Mouse (Mus musculus) stomach, postnatal 0 days (tissue): ENCODE measurements around the gene Stip1. TPM values are rescaled to one million over a fixed set of nuclear protein-coding genes. Genes with fewer than 3 reads are reported as not detected.

Experiments used
- ATAC-seq: fragments of 200-750 bp; cut with Nextera tagmentation; 2 replicates; pipeline ENCODE4 v1.8.0; 2017; ENCODE audit not compliant: low FRiP score, low TSS enrichment
- DNase-seq: peaks from one replicate; pipeline ENCODE4 v3.0.0-alpha.2; 2016; ENCODE audit warnings: low spot score
- H3K27ac ChIP-seq: fragments of 300-500 bp; sonication (generic); replicated peaks from 2 replicates; pipeline ENCODE4 v1.5.1; 2014; ENCODE audit warnings: mild to moderate bottlenecking, control low read depth
- H3K27me3 ChIP-seq: fragments of 300-500 bp; sonication (generic); 2 replicates; pipeline ENCODE4 v1.6.1; 2014; ENCODE audit warnings: low read length; ENCODE audit not compliant: control insufficient read depth, insufficient read depth
- H3K36me3 ChIP-seq: fragments of 300-500 bp; sonication (generic); 2 replicates; pipeline ENCODE4 v1.6.1; 2014; ENCODE audit warnings: low read length, mixed read lengths; ENCODE audit not compliant: control insufficient read depth, insufficient read depth
- H3K4me1 ChIP-seq: fragments of 300-500 bp; sonication (generic); replicated peaks from 2 replicates; pipeline ENCODE4 v1.6.1; 2014; ENCODE audit warnings: antibody characterized with exemption; ENCODE audit not compliant: control insufficient read depth, insufficient read depth
- H3K4me2 ChIP-seq: fragments of 300-500 bp; sonication (generic); replicated peaks from 2 replicates; pipeline ENCODE4 v1.6.1; 2014; ENCODE audit warnings: low read depth, mild to moderate bottlenecking, control low read depth, moderate library complexity
- H3K4me3 ChIP-seq: fragments of 300-500 bp; sonication (generic); 2 replicates; pipeline ENCODE4 v1.5.1; 2014; ENCODE audit warnings: low read depth, low read length, control low read depth
- H3K9ac ChIP-seq: fragments of 300-500 bp; sonication (generic); 2 replicates; pipeline ENCODE4 v1.6.1; 2014; ENCODE audit warnings: mild to moderate bottlenecking, low read length, control low read depth, mixed read lengths
- H3K9me3 ChIP-seq: fragments of 300-500 bp; sonication (generic); 2 replicates; pipeline ENCODE4 v1.6.1; 2016; ENCODE audit warnings: low read length; ENCODE audit not compliant: control insufficient read depth
- CTCF ChIP-seq: IDR thresholded peaks from 2 replicates; pipeline ENCODE4 v1.5.1; 2016; ENCODE audit warnings: antibody characterized with exemption, low read depth, mild to moderate bottlenecking, moderate library complexity
- EP300 ChIP-seq: optimal IDR thresholded peaks from 2 replicates; pipeline ENCODE3; 2016; ENCODE audit warnings: antibody characterized with exemption
- WGBS: fragments of 180-500 bp; shearing (Covaris S2); extraction: QIAGEN DNeasy Blood & Tissue Kit; methylation state at CpG from one replicate; pipeline ENCODE4 v1.1.7; 2014; 5-methylcytosine and 5-hydroxymethylcytosine counted together
- polyA plus RNA-seq: library from polyadenylated mRNA; unstranded; fragments of >200 nt; fragmentation: Nextera tagmentation; extraction: Ambion mirVana; gene quantifications from 2 replicates; pipeline ENCODE4 v1.2.1, GENCODE M21; 2015

Gene Stip1
- polyA plus RNA-seq, 1 experiment from 2014 or later, result 67.9 TPM

DNA sequence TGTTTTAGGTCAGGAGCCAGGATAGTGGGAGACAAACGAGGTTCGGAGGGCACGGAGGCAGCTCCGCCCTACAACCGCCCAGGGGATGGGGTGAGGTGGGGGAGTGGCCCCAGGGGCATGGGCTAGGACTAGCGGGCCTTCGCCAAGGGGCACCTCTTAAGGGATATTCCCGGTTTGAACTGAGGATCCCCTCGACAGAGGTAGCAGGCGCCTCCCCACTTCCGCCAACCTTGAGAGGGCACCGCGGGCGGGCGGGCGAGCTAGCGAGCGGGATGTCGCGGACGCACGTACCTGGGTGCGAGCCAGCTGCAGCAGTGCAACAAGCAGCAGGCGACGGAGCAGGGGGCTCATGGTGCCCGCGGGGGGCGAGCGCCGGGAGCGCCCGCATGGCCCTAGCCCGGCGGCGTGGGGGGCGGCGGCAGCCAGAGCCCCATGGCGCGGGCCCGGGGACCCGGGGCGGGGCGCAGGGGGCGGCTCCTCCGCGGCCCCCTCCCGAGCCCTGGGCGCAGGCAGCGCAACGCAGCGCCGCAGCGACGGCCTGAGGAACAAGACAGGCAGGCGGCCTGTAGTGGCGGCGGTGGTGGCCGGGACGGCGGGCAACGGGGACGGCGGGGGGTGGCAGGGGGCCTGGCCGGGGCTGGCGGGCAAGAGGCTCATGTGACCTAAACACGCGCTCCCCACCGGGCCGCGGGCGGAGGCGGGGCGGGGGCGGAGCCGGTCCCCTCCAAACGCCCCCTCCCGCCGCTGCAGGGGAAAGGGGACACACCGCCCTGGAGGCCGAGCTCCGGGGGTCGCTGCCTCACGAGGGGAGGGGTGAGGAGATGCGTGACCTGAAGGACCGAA is 52.5 kb downstream of the Stip1 start, which contains the start of gene Vegfb:
Vegfb (minus strand) TSS at position 591 of the 843 bp plus-strand sequence.
- Histone ChIP-seq H3K4me2 (peak within 1 kb of the TSS; percentile 94), H3K27ac (peak within 1 kb of the TSS; percentile 88), H3K9ac (peak within 1 kb of the TSS; percentile 83), H3K36me3 (no peaks in the 10 kb centered on the region), H3K27me3 (no peaks in the 10 kb centered on the region), H3K4me1 (peaks cover 2% of the 10 kb centered on the region; the same call in 1 of the 2 replicates), H3K4me3 (peak within 1 kb of the TSS; percentile 74), H3K9me3 (no peaks in the 10 kb centered on the region)
- TF ChIP-seq CTCF (no peak), EP300 (no peak)
- ATAC-seq, result peak; percentile 49
- under 1% methylated on average over 67 of the region's 85 CpGs for WGBS
- peak; percentile 68 for DNase-seq

DNA sequence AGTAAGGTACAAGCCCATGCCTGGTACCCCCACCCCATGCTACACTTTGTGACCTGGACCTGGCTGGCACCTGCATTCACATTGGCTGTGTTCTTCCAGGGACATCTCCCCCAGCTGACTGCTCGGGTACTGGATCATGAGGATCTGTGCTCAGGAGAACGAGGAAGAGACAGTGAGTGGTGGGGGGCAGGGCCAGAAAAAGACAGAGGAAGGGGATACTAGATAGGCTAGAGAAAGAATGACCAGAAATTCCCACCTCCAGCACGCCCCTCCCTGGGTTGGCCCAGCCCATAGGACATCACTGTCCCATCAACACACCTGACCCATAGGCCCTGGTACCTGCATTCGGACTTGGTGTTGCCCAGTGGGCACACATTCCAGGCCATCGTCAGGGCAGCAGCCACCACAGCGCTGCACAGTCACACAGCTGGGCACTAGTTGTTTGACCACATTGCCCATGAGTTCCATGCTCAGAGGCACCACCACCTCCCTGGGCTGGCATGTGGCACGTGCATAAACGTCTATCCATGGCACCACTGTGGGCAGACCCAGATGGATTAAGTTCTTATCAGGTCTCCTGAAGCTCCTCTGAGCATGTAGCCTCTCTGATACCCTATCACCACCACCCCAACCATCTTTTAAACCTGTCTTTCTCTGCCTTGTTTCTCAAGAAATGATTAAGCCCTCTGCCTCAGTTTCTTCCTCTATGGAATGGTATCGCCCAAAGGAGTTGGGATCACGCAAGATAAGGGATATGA is 53.6 kb downstream of the Stip1 start:
- H3K9ac ChIP-seq, result no peak overlapping the region; the same call in 1 of the 2 replicates
- peak overlapping the region; percentile 94 for H3K4me2 ChIP-seq
- H3K9me3 ChIP-seq, result no peaks in the 10 kb centered on the region
- 72% methylated on average over 10 of the region's 10 CpGs for WGBS
- H3K4me1 ChIP-seq, result peaks cover 6% of the 10 kb centered on the region; the same call in 1 of the 2 replicates
- peak overlapping the region; percentile 74 for H3K4me3 ChIP-seq
- no peak for ATAC-seq
- no peaks in the 10 kb centered on the region for H3K36me3 ChIP-seq
- no peak for DNase-seq
- TF ChIP-seq EP300 (no peak), CTCF (no peak)
- H3K27me3 ChIP-seq, result no peaks in the 10 kb centered on the region
- H3K27ac ChIP-seq, result no peak overlapping the region

DNA sequence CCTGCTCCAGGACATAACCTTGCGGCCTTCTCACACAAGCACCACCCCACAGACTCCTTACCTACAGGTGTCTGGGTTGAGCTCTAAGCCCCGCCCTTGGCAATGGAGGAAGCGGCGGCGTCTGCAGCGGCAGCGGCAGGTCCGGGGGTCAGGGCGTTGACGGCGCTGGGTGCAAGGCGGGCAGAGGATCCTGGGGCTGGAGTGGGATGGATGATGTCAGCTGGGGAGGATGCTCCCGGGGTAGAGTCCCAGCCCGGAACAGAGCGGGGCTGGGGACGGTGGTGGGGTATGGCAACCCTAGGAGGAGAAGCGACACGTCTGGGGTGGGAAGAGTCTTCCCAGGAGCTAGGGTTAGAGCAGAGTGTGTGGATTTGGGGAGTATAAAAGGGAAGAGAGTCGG is 54.5 kb downstream of the Stip1 start:
- Histone ChIP-seq H3K27ac (no peak overlapping the region), H3K27me3 (no peaks in the 10 kb centered on the region), H3K9me3 (no peaks in the 10 kb centered on the region), H3K9ac (no peak overlapping the region), H3K4me1 (peaks cover 6% of the 10 kb centered on the region; the same call in 1 of the 2 replicates), H3K4me2 (no peak overlapping the region), H3K36me3 (no peaks in the 10 kb centered on the region), H3K4me3 (no peak overlapping the region)
- 80% methylated on average over 19 of the region's 19 CpGs for WGBS
- ATAC-seq (no peak), DNase-seq (no peak)
- TF ChIP-seq CTCF, result no peak

DNA sequence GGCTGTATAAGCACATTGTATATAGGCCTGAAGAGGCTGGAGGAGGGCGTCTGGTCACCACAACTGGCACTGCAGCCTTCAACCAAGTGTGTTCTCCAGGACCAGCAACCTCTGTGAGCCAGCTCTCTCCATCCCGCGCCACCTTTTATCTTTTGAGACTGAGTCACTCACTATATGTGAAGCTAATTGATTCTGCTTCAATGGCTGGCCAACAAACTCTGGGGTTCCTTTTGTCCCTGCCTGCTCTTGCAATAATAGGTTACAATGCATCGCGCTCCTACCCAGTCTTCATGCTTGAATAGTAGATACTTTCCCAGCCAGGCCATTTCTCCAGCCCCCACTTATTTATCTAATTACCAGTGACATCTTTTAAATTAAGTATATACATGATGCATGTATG is 56.1 kb downstream of the Stip1 start:
- no peaks in the 10 kb centered on the region for H3K36me3 ChIP-seq
- no peak overlapping the region for H3K4me2 ChIP-seq
- ATAC-seq (no peak), DNase-seq (no peak)
- 94% methylated on average over 5 of the region's 5 CpGs for WGBS
- no peak overlapping the region for H3K27ac ChIP-seq
- peaks cover 7% of the 10 kb centered on the region for H3K4me1 ChIP-seq
- no peaks in the 10 kb centered on the region for H3K9me3 ChIP-seq
- no peak overlapping the region for H3K4me3 ChIP-seq
- H3K27me3 ChIP-seq, result no peaks in the 10 kb centered on the region
- no peak overlapping the region for H3K9ac ChIP-seq
- TF ChIP-seq CTCF, result no peak
- no peak for TF ChIP-seq EP300

DNA sequence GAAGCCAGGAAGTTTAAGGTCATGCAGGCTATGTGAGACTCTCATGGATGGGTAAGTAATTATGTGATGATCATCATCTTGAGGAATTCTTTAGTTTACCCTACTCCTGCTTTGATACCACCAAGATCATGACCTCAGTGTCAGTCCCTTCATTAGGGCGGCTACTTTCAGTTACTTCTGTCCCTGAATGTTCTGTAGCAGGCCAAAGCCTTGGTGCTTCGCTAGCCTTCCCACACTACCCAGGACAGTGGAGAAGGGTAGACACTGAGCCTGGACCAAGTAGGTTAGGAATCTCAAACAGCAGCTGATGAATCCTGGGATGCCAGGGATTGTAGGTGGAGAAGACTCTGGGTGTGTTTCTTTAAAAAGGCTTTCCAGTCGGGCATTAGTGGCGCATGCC is 58.3 kb downstream of the Stip1 start:
- DNase-seq (no peak), ATAC-seq (no peak)
- no peaks in the 10 kb centered on the region for H3K9me3 ChIP-seq
- peaks cover 8% of the 10 kb centered on the region; the same call in 1 of the 2 replicates for H3K4me1 ChIP-seq
- TF ChIP-seq EP300 (no peak), CTCF (no peak)
- 90% methylated on average over 4 of the region's 4 CpGs for WGBS
- no peak overlapping the region for H3K4me3 ChIP-seq
- 0 out of 2 replicates have a peak overlapping the region, but pooled peaks have one; percentile 40 for H3K27ac ChIP-seq
- no peaks in the 10 kb centered on the region for H3K27me3 ChIP-seq
- peaks cover 6% of the 10 kb centered on the region for H3K36me3 ChIP-seq
- H3K9ac ChIP-seq, result no peak overlapping the region
- peak overlapping the region; percentile 84 for H3K4me2 ChIP-seq
